Mouse (Mus musculus): Measurements from ENCODE around the gene Rab3b. TPM values are rescaled to one million over a fixed set of nuclear protein-coding genes. Genes with fewer than 3 reads are reported as not detected.

The Rab3b gene
- polyA plus RNA-seq, 1 experiment from 2014 or later, result 21.7 TPM

- Histone ChIP-seq H3K4me1 (peaks cover 11% of the 10 kb centered on the region; the same call in 1 of the 2 replicates), H3K4me2 (replicated peaks) (no peak overlapping the region), H3K9me3 (replicated peaks) (no peaks in the 10 kb centered on the region), H3K36me3 (no peaks in the 10 kb centered on the region), H3K27ac (replicated peaks) (no peak overlapping the region), H3K9ac (no peak overlapping the region), H3K27me3 (no peaks in the 10 kb centered on the region), H3K4me3 (replicated peaks) (no peak overlapping the region)
- no peak for ATAC-seq (ENCODE audit: insufficient number of reproducible peaks, low FRiP score, low TSS enrichment, low read depth)
- WGBS, result 93% methylated on average over 9 of the region's 9 CpGs
Measured at GRCm38 (mm10) chr4:108902886-108903285, 24.0 kb downstream of the Rab3b start.

GRCm38 (mm10) chr4:108903346-108903745 lies 24.5 kb downstream of the Rab3b start:
- H3K36me3 ChIP-seq, result no peaks in the 10 kb centered on the region
- no peak overlapping the region for H3K4me3 ChIP-seq (replicated peaks)
- 89% methylated on average over 9 of the region's 9 CpGs for WGBS
- no peak overlapping the region for H3K9ac ChIP-seq
- H3K27me3 ChIP-seq, result no peaks in the 10 kb centered on the region
- H3K27ac ChIP-seq (replicated peaks), result no peak overlapping the region
- H3K9me3 ChIP-seq (replicated peaks), result no peaks in the 10 kb centered on the region
- ATAC-seq (ENCODE audit: insufficient number of reproducible peaks, low FRiP score, low TSS enrichment, low read depth), result no peak
- peaks cover 11% of the 10 kb centered on the region; the same call in 1 of the 2 replicates for H3K4me1 ChIP-seq
- H3K4me2 ChIP-seq (replicated peaks), result no peak overlapping the region

GRCm38 (mm10) chr4:108904076-108904475 lies 25.2 kb downstream of the Rab3b start:
- no peak for ATAC-seq (ENCODE audit: insufficient number of reproducible peaks, low FRiP score, low TSS enrichment, low read depth)
- Histone ChIP-seq H3K27ac (replicated peaks) (no peak overlapping the region), H3K4me3 (replicated peaks) (no peak overlapping the region), H3K9ac (no peak overlapping the region), H3K4me2 (replicated peaks) (no peak overlapping the region), H3K9me3 (replicated peaks) (no peaks in the 10 kb centered on the region), H3K27me3 (no peaks in the 10 kb centered on the region), H3K4me1 (peaks cover 11% of the 10 kb centered on the region; the same call in 1 of the 2 replicates), H3K36me3 (no peaks in the 10 kb centered on the region)
- 51% methylated on average over 6 of the region's 6 CpGs for WGBS

GRCm38 (mm10) chr4:108904790-108905189 lies 25.9 kb downstream of the Rab3b start:
- no peak overlapping the region for H3K4me2 ChIP-seq (replicated peaks)
- H3K4me1 ChIP-seq, result peaks cover 11% of the 10 kb centered on the region; the same call in 1 of the 2 replicates
- WGBS, result 83% methylated on average over 10 of the region's 10 CpGs
- no peak for ATAC-seq (ENCODE audit: insufficient number of reproducible peaks, low FRiP score, low TSS enrichment, low read depth)
- no peaks in the 10 kb centered on the region for H3K27me3 ChIP-seq
- H3K9me3 ChIP-seq (replicated peaks), result no peaks in the 10 kb centered on the region
- no peaks in the 10 kb centered on the region for H3K36me3 ChIP-seq
- no peak overlapping the region for H3K9ac ChIP-seq
- H3K4me3 ChIP-seq (replicated peaks), result no peak overlapping the region
- H3K27ac ChIP-seq (replicated peaks), result no peak overlapping the region

GRCm38 (mm10) chr4:108905859-108906258 lies 27.0 kb downstream of the Rab3b start:
- ATAC-seq (ENCODE audit: insufficient number of reproducible peaks, low FRiP score, low TSS enrichment, low read depth), result no peak

GRCm38 (mm10) chr4:108907475-108907874 lies 28.6 kb downstream of the Rab3b start:
- H3K9ac ChIP-seq, result no peak overlapping the region
- no peaks in the 10 kb centered on the region for H3K27me3 ChIP-seq
- H3K36me3 ChIP-seq, result no peaks in the 10 kb centered on the region
- peaks cover 11% of the 10 kb centered on the region; the same call in 1 of the 2 replicates for H3K4me1 ChIP-seq
- no peak overlapping the region for H3K27ac ChIP-seq (replicated peaks)
- no peak overlapping the region for H3K4me3 ChIP-seq (replicated peaks)
- peak; percentile 67 for ATAC-seq (ENCODE audit: insufficient number of reproducible peaks, low FRiP score, low TSS enrichment, low read depth)
- no peak overlapping the region for H3K4me2 ChIP-seq (replicated peaks)
- H3K9me3 ChIP-seq (replicated peaks), result no peaks in the 10 kb centered on the region

More at GRCm38 (mm10) chr4:108905859-108906258, 27.0 kb downstream of the Rab3b start:
- 20% methylated on average over 6 of the region's 6 CpGs for WGBS
- H3K4me2 ChIP-seq (replicated peaks), result no peak overlapping the region
- H3K4me3 ChIP-seq (replicated peaks), result no peak overlapping the region
- no peak overlapping the region for H3K9ac ChIP-seq
- no peaks in the 10 kb centered on the region for H3K9me3 ChIP-seq (replicated peaks)
- no peaks in the 10 kb centered on the region for H3K27me3 ChIP-seq
- no peak overlapping the region for H3K27ac ChIP-seq (replicated peaks)
- no peaks in the 10 kb centered on the region for H3K36me3 ChIP-seq
- peaks cover 11% of the 10 kb centered on the region; the same call in 1 of the 2 replicates for H3K4me1 ChIP-seq

- H3K4me1 ChIP-seq, result peaks cover 11% of the 10 kb centered on the region
- no peak overlapping the region for H3K9ac ChIP-seq
- no peaks in the 10 kb centered on the region for H3K36me3 ChIP-seq
- H3K27ac ChIP-seq (replicated peaks), result no peak overlapping the region
- H3K4me2 ChIP-seq (replicated peaks), result no peak overlapping the region
- H3K9me3 ChIP-seq (replicated peaks), result no peaks in the 10 kb centered on the region
- no peaks in the 10 kb centered on the region for H3K27me3 ChIP-seq
- 51% methylated on average over 8 of the region's 8 CpGs for whole genome bisulfite sequencing
- no peak for ATAC-seq (ENCODE audit: insufficient number of reproducible peaks, low FRiP score, low TSS enrichment, low read depth)
- no peak overlapping the region for H3K4me3 ChIP-seq (replicated peaks)
Measured at GRCm38 (mm10) chr4:108909872-108910425, 31.1 kb downstream of the Rab3b start.

GRCm38 (mm10) chr4:108911866-108912265 lies 33.0 kb downstream of the Rab3b start:
- WGBS, result 93% methylated on average over 2 of the region's 2 CpGs

GRCm38 (mm10) chr4:108913180-108913579 lies 34.3 kb downstream of the Rab3b start:
- Histone ChIP-seq H3K27me3 (no peaks in the 10 kb centered on the region), H3K36me3 (no peaks in the 10 kb centered on the region), H3K4me3 (replicated peaks) (no peak overlapping the region), H3K4me1 (no peaks in the 10 kb centered on the region; the same call in 1 of the 2 replicates), H3K4me2 (replicated peaks) (no peak overlapping the region), H3K9ac (no peak overlapping the region), H3K27ac (replicated peaks) (no peak overlapping the region), H3K9me3 (replicated peaks) (no peaks in the 10 kb centered on the region)
- 53% methylated on average over 2 of the region's 2 CpGs for WGBS
- ATAC-seq (ENCODE audit: insufficient number of reproducible peaks, low FRiP score, low TSS enrichment, low read depth), result no peak

More at GRCm38 (mm10) chr4:108911866-108912265, 33.0 kb downstream of the Rab3b start:
- H3K9ac ChIP-seq, result no peak overlapping the region
- no peak overlapping the region for H3K27ac ChIP-seq (replicated peaks)
- no peak overlapping the region for H3K4me3 ChIP-seq (replicated peaks)
- H3K4me2 ChIP-seq (replicated peaks), result no peak overlapping the region
- H3K4me1 ChIP-seq, result no peaks in the 10 kb centered on the region; the same call in 1 of the 2 replicates
- no peaks in the 10 kb centered on the region for H3K36me3 ChIP-seq
- no peaks in the 10 kb centered on the region for H3K9me3 ChIP-seq (replicated peaks)
- no peak for ATAC-seq (ENCODE audit: insufficient number of reproducible peaks, low FRiP score, low TSS enrichment, low read depth)
- H3K27me3 ChIP-seq, result no peaks in the 10 kb centered on the region

- WGBS, result 48% methylated on average over 6 of the region's 6 CpGs
- Histone ChIP-seq H3K4me1 (no peaks in the 10 kb centered on the region; the same call in 1 of the 2 replicates), H3K4me2 (replicated peaks) (no peak overlapping the region), H3K9me3 (replicated peaks) (no peaks in the 10 kb centered on the region), H3K36me3 (no peaks in the 10 kb centered on the region), H3K9ac (no peak overlapping the region), H3K4me3 (replicated peaks) (no peak overlapping the region), H3K27ac (replicated peaks) (no peak overlapping the region), H3K27me3 (no peaks in the 10 kb centered on the region)
- no peak for ATAC-seq (ENCODE audit: insufficient number of reproducible peaks, low FRiP score, low TSS enrichment, low read depth)
Measured at GRCm38 (mm10) chr4:108914391-108914790, 35.5 kb downstream of the Rab3b start.

- H3K36me3 ChIP-seq, result no peaks in the 10 kb centered on the region
- H3K4me2 ChIP-seq (replicated peaks), result no peak overlapping the region
- 55% methylated on average over 11 of the region's 11 CpGs for WGBS
- no peak overlapping the region for H3K27ac ChIP-seq (replicated peaks)
- no peaks in the 10 kb centered on the region; the same call in 1 of the 2 replicates for H3K4me1 ChIP-seq
- no peak for ATAC-seq (ENCODE audit: insufficient number of reproducible peaks, low FRiP score, low TSS enrichment, low read depth)
- H3K9me3 ChIP-seq (replicated peaks), result no peaks in the 10 kb centered on the region
- no peaks in the 10 kb centered on the region for H3K27me3 ChIP-seq
- H3K9ac ChIP-seq, result no peak overlapping the region
- H3K4me3 ChIP-seq (replicated peaks), result no peak overlapping the region
Measured at GRCm38 (mm10) chr4:108915101-108915500, 36.2 kb downstream of the Rab3b start.

GRCm38 (mm10) chr4:108917654-108918053 lies 38.8 kb downstream of the Rab3b start:
- H3K27me3 ChIP-seq, result no peaks in the 10 kb centered on the region
- WGBS, result 69% methylated on average over 3 of the region's 3 CpGs

More at GRCm38 (mm10) chr4:108917654-108918053, 38.8 kb downstream of the Rab3b start:
- no peak overlapping the region for H3K27ac ChIP-seq (replicated peaks)
- no peaks in the 10 kb centered on the region; the same call in 1 of the 2 replicates for H3K4me1 ChIP-seq
- no peak overlapping the region for H3K4me3 ChIP-seq (replicated peaks)
- no peak for ATAC-seq (ENCODE audit: insufficient number of reproducible peaks, low FRiP score, low TSS enrichment, low read depth)
- H3K4me2 ChIP-seq (replicated peaks), result no peak overlapping the region
- no peaks in the 10 kb centered on the region for H3K9me3 ChIP-seq (replicated peaks)
- no peaks in the 10 kb centered on the region for H3K36me3 ChIP-seq
- H3K9ac ChIP-seq, result no peak overlapping the region
